Comparison of ENCODE assay signal across 8 mouse cellular contexts in genomic region chr7:112377314-112377713, GRCm38 (mm10). TPM values are rescaled to one million over a fixed set of nuclear protein-coding genes. Genes with fewer than 3 reads are reported as not detected.
DNase-seq lines count a peak whose midpoint lies in the region.

No protein-coding gene starts in this region.

- DNase-seq in NIH3T3 (ENCODE audit: low read depth): peak; percentile 96
- DNase-seq in brain, embryonic 18.5 days (ENCODE audit: low read depth, low spot score): peak; percentile 64
- peak; percentile 65 for DNase-seq in fibroblast of lung, adult 2 months (ENCODE audit: low read depth)
- DNase-seq in heart, postnatal 14 days: peak; percentile 82 to 87
- peak; percentile 64 for DNase-seq in large intestine, adult 2 months (ENCODE audit: low read depth, low spot score)
- peak; percentile 74 for DNase-seq in lung, postnatal 25 days (ENCODE audit: low spot score)
- DNase-seq in right cerebral cortex, postnatal 36 days (ENCODE audit: low spot score in 2 of 2): peak; percentile 40 to 54
- DNase-seq in spleen, adult 12 weeks (ENCODE audit: low spot score): no peak

- intact Hi-C loops in heart, postnatal 14 days (cut with DNase I): loop anchor here (1.0 to 10.0 kb wide), 2 partner anchors 755 to 887 kb away; no protein-coding TSS in a partner anchor

- 45% methylated on average over 8 of the region's 8 CpGs for WGBS in large intestine, adult 2 months

RNA-seq across cellular contexts. Expression of gene Parva, which starts 50.0 kb away (rescaled TPM):
- 10 to 100 TPM; 69.1 to 69.4 TPM for total RNA-seq in heart, postnatal 14 days (2021)
- 33.1 and 34.6 TPM in 2 replicates for polyA plus RNA-seq in large intestine, adult 2 months (2012; rRNA removed)
